Mouse (Mus musculus): ENCODE data around the gene 6430628N08Rik.

- no peak for TF ChIP-seq CTCF (IDR thresholded peaks at IDR 0.05; ENCODE audit: low read depth, low read length)
- no peak for TF ChIP-seq POLR2A (IDR thresholded peaks at IDR 0.05; ENCODE audit: borderline replicate concordance, low read depth, low read length)
Observed at GRCm38 (mm10) chr4:115927637-115928036, 37.2 kb downstream of the 6430628N08Rik start.

Data from bone marrow macrophage, adult 2 months (primary cell).